Mouse (Mus musculus) liver, postnatal 0 days (tissue): Measurements from ENCODE around the gene Lyrm4.

ENCODE experiments used
- CTCF ChIP-seq: sonication (generic); IDR thresholded peaks from 2 replicates; pipeline ENCODE4 v1.5.1; 2016; ENCODE audit warnings: antibody characterized with exemption, low read depth
- EP300 ChIP-seq: IDR thresholded peaks from 2 replicates; pipeline ENCODE4 v1.6.1; 2016; ENCODE audit warnings: antibody characterized with exemption, low read depth, mild to moderate bottlenecking

GRCm38 (mm10) chr13:35963583-35963982 is 153.7 kb downstream of the Lyrm4 start:
- TF ChIP-seq CTCF (no peak), EP300 (no peak; the same call in 1 of the 2 replicates)
